Mouse (Mus musculus): ENCODE results near the gene Ppm1g.

- TF ChIP-seq CTCF (IDR thresholded peaks at IDR 0.05; ENCODE audit: control insufficient read depth, insufficient read depth, insufficient read length), result no peak
- no peak for TF ChIP-seq USF1 (IDR thresholded peaks at IDR 0.05; ENCODE audit: low read depth)
- no peak for TF ChIP-seq FOSL1 (IDR thresholded peaks at IDR 0.05; ENCODE audit: insufficient read depth, low read length, poor library complexity, severe bottlenecking)
- TF ChIP-seq MYOG (IDR thresholded peaks at IDR 0.05; ENCODE audit: control insufficient read depth, extremely low read depth, insufficient read length), result no peak
- no peak for TF ChIP-seq MAX (IDR thresholded peaks at IDR 0.05)
- TF ChIP-seq CEBPB (IDR thresholded peaks at IDR 0.05; ENCODE audit: low read depth), result no peak
These were observed 34.9 kb upstream of the Ppm1g start for GRCm38 (mm10) chr5:31255381-31255780.
